7 mouse cellular contexts compared by ENCODE assay signal in genomic region chr13:34993595-34993982, GRCm38 (mm10). TPM values are rescaled to one million over a fixed set of nuclear protein-coding genes. Genes with fewer than 3 reads are reported as not detected.
DNase-seq lines count a peak whose midpoint lies in the region; ATAC-seq and TF ChIP-seq lines count a peak whose summit lies in the region.

No protein-coding gene starts in this region.

- TF ChIP-seq POLR2A in cortical plate, adult 2 months (IDR thresholded peaks at IDR 0.05; ENCODE audit: extremely low read depth, insufficient read depth, low read length): no peak

- 2% methylated on average over 22 of the region's 22 CpGs for WGBS in hindbrain, embryonic 11.5 days
- 2% methylated on average over 22 of the region's 22 CpGs for WGBS in midbrain, embryonic 10.5 days

- DNase-seq in ovary, postnatal 14 days (ENCODE audit: low spot score): peak; percentile 28
- DNase-seq in ovary, postnatal 36 days (ENCODE audit: low spot score): no peak
- DNase-seq in hindbrain, embryonic 11.5 days (ENCODE audit: low spot score): no peak
- DNase-seq in midbrain, embryonic 10.5 days (ENCODE audit: low spot score): no peak
- DNase-seq in adrenal gland, adult 2 months: no peak
- no peak for DNase-seq in kidney, adult 11 months

- peak overlapping the region; percentile 46 for H3K4me2 ChIP-seq in hindbrain, embryonic 11.5 days (replicated peaks; ENCODE audit: low read depth, low read length)

- no peaks in the 10 kb centered on the region; the same call in 1 of the 2 replicates for H3K4me1 ChIP-seq in cortical plate, adult 2 months (ENCODE audit: control insufficient read depth, insufficient read depth, low read length)
- H3K4me1 ChIP-seq in hindbrain, embryonic 11.5 days (replicated peaks; ENCODE audit: control insufficient read depth, insufficient read depth, low read length): no peaks in the 10 kb centered on the region
- H3K4me1 ChIP-seq in midbrain, embryonic 10.5 days: peaks cover 26% of the 10 kb centered on the region

- no peak for TF ChIP-seq CTCF in cortical plate, adult 2 months (IDR thresholded peaks at IDR 0.05; ENCODE audit: extremely low read depth, insufficient read depth, low read length)

- H3K9ac ChIP-seq in hindbrain, embryonic 11.5 days (ENCODE audit: low read depth, low read length): peak overlapping the region; percentile 67

- H3K27me3 ChIP-seq in hindbrain, embryonic 11.5 days (ENCODE audit: control insufficient read depth, insufficient read depth, low read length): no peaks in the 10 kb centered on the region
- H3K27me3 ChIP-seq in midbrain, embryonic 10.5 days (ENCODE audit: low read depth, poor library complexity, severe bottlenecking): no peaks in the 10 kb centered on the region

- H3K9me3 ChIP-seq in hindbrain, embryonic 11.5 days (ENCODE audit: control insufficient read depth, low read length): no peaks in the 10 kb centered on the region
- H3K9me3 ChIP-seq in midbrain, embryonic 10.5 days (replicated peaks): 0 out of 2 replicates have a peak, but pooled peaks cover 6% of the 10 kb centered on the region

- H3K36me3 ChIP-seq in hindbrain, embryonic 11.5 days (ENCODE audit: control insufficient read depth, insufficient read depth, low read length): no peaks in the 10 kb centered on the region
- peaks cover 19% of the 10 kb centered on the region for H3K36me3 ChIP-seq in midbrain, embryonic 10.5 days

- peak; percentile 77 for ATAC-seq in hindbrain, embryonic 11.5 days (ENCODE audit: low FRiP score)

- H3K4me3 ChIP-seq in cortical plate, adult 2 months (ENCODE audit: insufficient read depth, low read length): peak overlapping the region; percentile 81
- peak overlapping the region; percentile 48 for H3K4me3 ChIP-seq in hindbrain, embryonic 11.5 days (ENCODE audit: low read depth, low read length)
- peak overlapping the region; percentile 69 for H3K4me3 ChIP-seq in midbrain, embryonic 10.5 days

- H3K27ac ChIP-seq in cortical plate, adult 2 months (ENCODE audit: insufficient read depth, low read length): peak overlapping the region; percentile 94
- H3K27ac ChIP-seq in hindbrain, embryonic 11.5 days (ENCODE audit: low read depth, low read length): peak overlapping the region; percentile 55
- peak overlapping the region; percentile 92 for H3K27ac ChIP-seq in midbrain, embryonic 10.5 days (replicated peaks)

RNA-seq across cellular contexts. Expression of gene Eci3, which starts 30.0 kb away (rescaled TPM):
- not detected in 2 replicates for polyA plus RNA-seq in cortical plate, adult 2 months (2012; rRNA removed)
- 0.85 and 1.2 TPM in 2 replicates for polyA plus RNA-seq in hindbrain, embryonic 11.5 days (2014; fragmentation: Nextera tagmentation; extraction: Ambion mirVana)
- polyA plus RNA-seq in midbrain, embryonic 10.5 days (2016; fragmentation: Nextera tagmentation; extraction: Ambion mirVana): 0.32 and 0.68 TPM in 2 replicates
- 1 to 10 TPM; 2.6 to 3.0 TPM for total RNA-seq in adrenal gland, adult 2 months (2021)
- 0.35 TPM in 2 replicates for polyA plus RNA-seq in adrenal gland, adult 2 months (2012; rRNA removed)

RNA-seq across cellular contexts. Expression of gene Eci2, which starts 33.3 kb away (rescaled TPM):
- 61.1 and 61.4 TPM in 2 replicates for polyA plus RNA-seq in cortical plate, adult 2 months (2012; rRNA removed)
- polyA plus RNA-seq in hindbrain, embryonic 11.5 days (2014; fragmentation: Nextera tagmentation; extraction: Ambion mirVana): 124 and 128 TPM in 2 replicates
- polyA plus RNA-seq in midbrain, embryonic 10.5 days (2016; fragmentation: Nextera tagmentation; extraction: Ambion mirVana): 91.8 and 116 TPM in 2 replicates
- 100 to 1,000 TPM in 1 of 2 experiments, 10 to 100 TPM in 1; 98.3 to 131 TPM for total RNA-seq in adrenal gland, adult 2 months (2021)
- polyA plus RNA-seq in adrenal gland, adult 2 months (2012; rRNA removed): 38.3 and 39.4 TPM in 2 replicates
